8 mouse cellular contexts compared by ENCODE assay signal in the genomic region with DNA sequence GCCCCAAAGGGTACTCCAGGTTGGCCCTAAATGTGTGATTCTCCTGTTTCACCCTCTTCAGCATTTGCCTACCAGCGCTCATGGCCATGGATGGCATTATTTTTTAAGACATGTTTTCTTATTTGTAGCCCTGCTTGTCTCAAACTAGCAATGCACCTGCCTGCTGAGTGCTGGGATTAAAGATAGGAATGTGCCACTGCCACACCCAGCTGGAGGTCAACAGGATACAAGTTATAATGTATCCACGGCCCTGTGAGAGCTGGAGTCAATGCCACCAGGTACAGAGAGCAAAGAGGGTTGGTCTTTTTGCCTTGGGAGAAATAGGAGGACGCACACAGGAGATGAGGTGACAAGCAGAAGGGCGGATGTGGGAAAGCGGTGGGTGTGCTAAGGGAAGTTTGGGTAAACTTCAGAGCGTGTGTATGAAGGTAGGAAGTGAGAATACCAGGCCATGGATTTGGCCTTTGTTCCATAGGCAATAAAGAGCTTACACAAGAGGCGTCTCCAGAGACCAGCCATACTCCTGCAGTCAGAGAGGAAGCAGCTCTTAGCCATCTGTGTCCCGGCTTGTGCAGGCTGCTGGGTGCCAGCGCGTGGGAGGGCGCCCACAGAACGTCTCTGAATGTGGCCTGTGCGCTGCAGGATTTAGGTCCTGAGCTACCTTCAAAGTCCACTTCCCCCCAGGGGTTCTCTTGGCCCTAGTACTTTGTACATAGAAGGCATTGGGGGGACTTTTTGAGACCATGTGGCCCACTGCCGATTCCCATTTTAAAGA. TPM values are rescaled to one million over a fixed set of nuclear protein-coding genes. Genes with fewer than 3 reads are reported as not detected.
DNase-seq lines count a peak whose midpoint lies in the region; ATAC-seq and TF ChIP-seq lines count a peak whose summit lies in the region.

No protein-coding gene starts in this region.

- H3K36me3 ChIP-seq in heart, adult 2 months (ENCODE audit: control insufficient read depth, insufficient read depth, low read length) = peaks cover 12% of the 10 kb centered on the region; the same call in 1 of the 2 replicates
- no peaks in the 10 kb centered on the region for H3K36me3 ChIP-seq in hindbrain, embryonic 15.5 days
- no peaks in the 10 kb centered on the region for H3K36me3 ChIP-seq in liver, embryonic 15.5 days (replicated peaks)
- no peaks in the 10 kb centered on the region for H3K36me3 ChIP-seq in small intestine, adult 2 months (ENCODE audit: control insufficient read depth, insufficient read depth, low read length)

- WGBS in heart, adult 2 months = 50% methylated on average over 14 of the region's 14 CpGs
- WGBS in hindbrain, embryonic 15.5 days = 72% methylated on average over 14 of the region's 14 CpGs
- 63% methylated on average over 14 of the region's 14 CpGs for WGBS in liver, embryonic 15.5 days (ENCODE audit: insufficient replicate concordance)
- WGBS in small intestine, adult 2 months = 37% methylated on average over 14 of the region's 14 CpGs

- TF ChIP-seq CTCF in heart, adult 2 months (IDR thresholded peaks at IDR 0.05) = no peak
- no peak for TF ChIP-seq CTCF in small intestine, adult 2 months (IDR thresholded peaks at IDR 0.05; ENCODE audit: extremely low read depth, insufficient read length, insufficient replicate concordance, low read depth, low read length)

- ATAC-seq in hindbrain, embryonic 15.5 days (ENCODE audit: low FRiP score, low read depth) = no peak; the same call in 1 of the 2 replicates
- no peak for ATAC-seq in liver, embryonic 15.5 days (ENCODE audit: insufficient read depth)

- H3K9me3 ChIP-seq in hindbrain, embryonic 15.5 days = no peaks in the 10 kb centered on the region
- no peaks in the 10 kb centered on the region for H3K9me3 ChIP-seq in liver, embryonic 15.5 days (replicated peaks)

- peak overlapping the region; percentile 66; the same call in 1 of the 2 replicates for H3K4me2 ChIP-seq in hindbrain, embryonic 15.5 days
- H3K4me2 ChIP-seq in liver, embryonic 15.5 days = peak overlapping the region; percentile 87

- no peak overlapping the region for H3K9ac ChIP-seq in heart, adult 2 months (ENCODE audit: low read depth, low read length)
- H3K9ac ChIP-seq in hindbrain, embryonic 15.5 days = no peak overlapping the region
- H3K9ac ChIP-seq in liver, embryonic 15.5 days = no peak overlapping the region

- H3K4me3 ChIP-seq in heart, adult 2 months = no peak overlapping the region
- 0 out of 2 replicates have a peak overlapping the region, but pooled peaks have one; percentile 79 for H3K4me3 ChIP-seq in hindbrain, embryonic 15.5 days
- no peak overlapping the region for H3K4me3 ChIP-seq in liver, embryonic 15.5 days (replicated peaks)
- H3K4me3 ChIP-seq in small intestine, adult 2 months (ENCODE audit: low read depth, low read length) = peak overlapping the region; percentile 91

- no peaks in the 10 kb centered on the region for H3K27me3 ChIP-seq in heart, adult 2 months (ENCODE audit: control insufficient read depth, insufficient read depth, low read length)
- H3K27me3 ChIP-seq in hindbrain, embryonic 15.5 days = peaks cover 13% of the 10 kb centered on the region
- H3K27me3 ChIP-seq in liver, embryonic 15.5 days = peaks cover 72% of the 10 kb centered on the region
- H3K27me3 ChIP-seq in small intestine, adult 2 months (ENCODE audit: control insufficient read depth, insufficient read depth, low read length) = no peaks in the 10 kb centered on the region

- TF ChIP-seq EP300 in heart, adult 2 months (IDR thresholded peaks at IDR 0.05; ENCODE audit: insufficient read depth, low read depth, low read length) = no peak

- peak; percentile 31 to 41 for DNase-seq in heart, adult 2 months
- DNase-seq in heart, postnatal 25 days (ENCODE audit: low spot score) = no peak
- peak; percentile 42 for DNase-seq in adipocyte (ENCODE audit: low spot score)
- DNase-seq in fat pad, adult 2 months (ENCODE audit: extremely low read depth, low read depth, low spot score) = peak; percentile 82
- DNase-seq in spleen, postnatal 36 days (ENCODE audit: low spot score in 2 of 2) = no peak

- intact Hi-C loops in heart, adult 2 months (cut with DNase I) = loop anchor here (10.0 kb wide), 1 partner anchor 184 kb away; a partner anchor contains a TSS
- intact Hi-C loops in heart, postnatal 25 days (cut with DNase I) = loop anchor here (10.0 kb wide), 1 partner anchor 324 kb away; a partner anchor contains a TSS

- H3K79me2 ChIP-seq in heart, adult 2 months (replicated peaks; ENCODE audit: control insufficient read depth, insufficient read depth, low read length) = peaks cover 1% of the 10 kb centered on the region; the same call in 1 of the 2 replicates

- peaks cover 23% of the 10 kb centered on the region for H3K4me1 ChIP-seq in heart, adult 2 months (ENCODE audit: control insufficient read depth, insufficient read depth, low read length)
- H3K4me1 ChIP-seq in hindbrain, embryonic 15.5 days (replicated peaks) = peaks cover 12% of the 10 kb centered on the region
- peaks cover 30% of the 10 kb centered on the region for H3K4me1 ChIP-seq in liver, embryonic 15.5 days (replicated peaks)
- peaks cover 29% of the 10 kb centered on the region for H3K4me1 ChIP-seq in small intestine, adult 2 months (ENCODE audit: control insufficient read depth, insufficient read depth, insufficient read length, low read length)

- TF ChIP-seq POLR2A in heart, adult 2 months (IDR thresholded peaks at IDR 0.05; ENCODE audit: insufficient read depth, low read depth, low read length) = no peak
- TF ChIP-seq POLR2A in small intestine, adult 2 months (IDR thresholded peaks at IDR 0.05; ENCODE audit: low read depth, low read length) = no peak

- H3K27ac ChIP-seq in heart, adult 2 months = peak overlapping the region; percentile 92
- H3K27ac ChIP-seq in hindbrain, embryonic 15.5 days (replicated peaks) = no peak overlapping the region
- no peak overlapping the region for H3K27ac ChIP-seq in liver, embryonic 15.5 days (replicated peaks)
- H3K27ac ChIP-seq in small intestine, adult 2 months (ENCODE audit: insufficient read depth, low read depth, low read length) = peak overlapping the region; percentile 92

RNA-seq across cellular contexts. Expression of a gene that starts 0.8 kb away (rescaled TPM):
- total RNA-seq in heart, adult 2 months (2021) = 10 to 100 TPM; 36.5 to 37.8 TPM
- 11.0 and 21.4 TPM in 2 replicates for polyA plus RNA-seq in heart, adult 2 months (2012; rRNA removed)
- total RNA-seq in heart, postnatal 25 days (2021) = 10 to 100 TPM; 43.4 to 50.2 TPM
- polyA plus RNA-seq in hindbrain, embryonic 15.5 days (2015; fragmentation: Nextera tagmentation; extraction: Ambion mirVana) = 58.1 and 61.2 TPM in 2 replicates
- 10.9 and 12.8 TPM in 2 replicates for polyA plus RNA-seq in liver, embryonic 15.5 days (2015; fragmentation: Nextera tagmentation; extraction: Ambion mirVana)
- 6.6 and 18.0 TPM in 2 replicates for polyA plus RNA-seq in small intestine, adult 2 months (2012; rRNA removed)

RNA-seq across cellular contexts. Expression of a gene that starts 6.7 kb away (rescaled TPM):
- total RNA-seq in heart, adult 2 months (2021) = under 1 TPM; 0.31 to 0.45 TPM
- polyA plus RNA-seq in heart, adult 2 months (2012; rRNA removed) = 0.27 and 0.56 TPM in 2 replicates
- total RNA-seq in heart, postnatal 25 days (2021) = under 1 TPM; 0.23 to 0.53 TPM
- 0.33 and 0.51 TPM in 2 replicates for polyA plus RNA-seq in hindbrain, embryonic 15.5 days (2015; fragmentation: Nextera tagmentation; extraction: Ambion mirVana)
- polyA plus RNA-seq in liver, embryonic 15.5 days (2015; fragmentation: Nextera tagmentation; extraction: Ambion mirVana) = 0.08 and 0.10 TPM in 2 replicates
- polyA plus RNA-seq in small intestine, adult 2 months (2012; rRNA removed) = 0.24 and 1.1 TPM in 2 replicates

RNA-seq across cellular contexts. Expression of a gene that starts 45.4 kb away (rescaled TPM):
- not detected for total RNA-seq in heart, adult 2 months (2021)
- 0.04 and 0.09 TPM in 2 replicates for polyA plus RNA-seq in heart, adult 2 months (2012; rRNA removed)
- not detected for total RNA-seq in heart, postnatal 25 days (2021)
- 1.9 and 3.3 TPM in 2 replicates for polyA plus RNA-seq in hindbrain, embryonic 15.5 days (2015; fragmentation: Nextera tagmentation; extraction: Ambion mirVana)
- polyA plus RNA-seq in liver, embryonic 15.5 days (2015; fragmentation: Nextera tagmentation; extraction: Ambion mirVana) = not detected in 2 replicates
- polyA plus RNA-seq in small intestine, adult 2 months (2012; rRNA removed) = 0.05 and 0.23 TPM in 2 replicates

Comparison
In these comparisons a context has a peak if more than half of its experiments do, and no peak if none do; other contexts are left out.
1. DNase-seq: peak in heart, adult 2 months (2 of 2), adipocyte (single experiment) and fat pad, adult 2 months (single experiment); none in heart, postnatal 25 days (single experiment) and spleen, postnatal 36 days (0 of 2).
2. H3K27ac ChIP-seq: peak in heart, adult 2 months (single experiment) and small intestine, adult 2 months (single experiment); none in hindbrain, embryonic 15.5 days (single experiment) and liver, embryonic 15.5 days (single experiment).
3. H3K4me3 ChIP-seq: peak in hindbrain, embryonic 15.5 days (single experiment) and small intestine, adult 2 months (single experiment); none in heart, adult 2 months (single experiment) and liver, embryonic 15.5 days (single experiment).